Mouse (Mus musculus) lung, postnatal 0 days (tissue): ENCODE measurements around the gene Cela3a. TPM values are rescaled to one million over a fixed set of nuclear protein-coding genes. Genes with fewer than 3 reads are reported as not detected.

Experiments used
- ATAC-seq: fragments of 200-750 bp; cut with Nextera tagmentation; 2 replicates; pipeline ENCODE4 v1.8.0; 2017; ENCODE audit warnings: moderate library complexity
- DNase-seq: peaks from one replicate; pipeline ENCODE4 v3.0.0-alpha.2; 2016; ENCODE audit warnings: low spot score
- H3K27ac ChIP-seq: fragments of 300-500 bp; sonication (generic); 2 replicates; pipeline ENCODE4 v1.5.1; 2014; ENCODE audit warnings: antibody characterized with exemption, mild to moderate bottlenecking, low read length, mixed read lengths
- H3K27me3 ChIP-seq: fragments of 300-500 bp; sonication (generic); replicated peaks from 2 replicates; pipeline ENCODE4 v1.6.1; 2014; ENCODE audit warnings: low read length, mixed read lengths; ENCODE audit not compliant: insufficient read depth
- H3K36me3 ChIP-seq: fragments of 300-500 bp; sonication (generic); 2 replicates; pipeline ENCODE4 v1.6.1; 2014; ENCODE audit warnings: low read length, mixed read lengths; ENCODE audit not compliant: insufficient read depth
- H3K4me1 ChIP-seq: fragments of 300-500 bp; sonication (generic); 2 replicates; pipeline ENCODE4 v1.6.1; 2014; ENCODE audit warnings: antibody characterized with exemption, low read depth, low read length, mixed read lengths; ENCODE audit not compliant: insufficient read depth
- H3K4me2 ChIP-seq: fragments of 300-500 bp; sonication (generic); replicated peaks from 2 replicates; pipeline ENCODE4 v1.6.1; 2014; ENCODE audit warnings: low read depth, mild to moderate bottlenecking, low read length, moderate library complexity, mixed read lengths
- H3K4me3 ChIP-seq: fragments of 300-500 bp; sonication (generic); 2 replicates; pipeline ENCODE4 v1.5.1; 2014; ENCODE audit warnings: low read depth, low read length
- H3K9ac ChIP-seq: fragments of 300-500 bp; sonication (generic); replicated peaks from 2 replicates; pipeline ENCODE4 v1.6.1; 2014; ENCODE audit warnings: low read depth, mild to moderate bottlenecking
- H3K9me3 ChIP-seq: fragments of 300-500 bp; sonication (generic); 2 replicates; pipeline ENCODE4 v1.6.1; 2016; ENCODE audit warnings: low read length, mixed read lengths
- CTCF ChIP-seq: IDR thresholded peaks from 2 replicates; pipeline ENCODE4 v1.5.1; 2016; ENCODE audit warnings: antibody characterized with exemption, mild to moderate bottlenecking
- EP300 ChIP-seq: IDR thresholded peaks from 2 replicates; pipeline ENCODE4 v1.6.1; 2016; ENCODE audit warnings: antibody characterized with exemption, mild to moderate bottlenecking, control low read depth
- WGBS: fragments of 180-500 bp; shearing (Covaris S2); extraction: QIAGEN DNeasy Blood & Tissue Kit; methylation state at CpG from one replicate; pipeline ENCODE4 v1.1.7; 2014; 5-methylcytosine and 5-hydroxymethylcytosine counted together
- polyA plus RNA-seq: library from polyadenylated mRNA; unstranded; fragments of >200 nt; fragmentation: Nextera tagmentation; extraction: Ambion mirVana; gene quantifications from 2 replicates; pipeline ENCODE4 v1.2.1, GENCODE M21; 2015

The Cela3a gene
- polyA plus RNA-seq, 1 experiment from 2014 or later = not detected

GRCm38 (mm10) chr4:137393378-137394135, 16.0 kb downstream of the Cela3a start:
- H3K9me3 ChIP-seq = no peaks in the 10 kb centered on the region
- H3K9ac ChIP-seq = no peak overlapping the region
- 60% methylated on average over 9 of the region's 9 CpGs for WGBS
- H3K27ac ChIP-seq = no peak overlapping the region
- peak; percentile 48 for DNase-seq
- ATAC-seq = no peak
- no peak overlapping the region for H3K4me2 ChIP-seq
- H3K36me3 ChIP-seq = no peaks in the 10 kb centered on the region
- H3K4me3 ChIP-seq = no peak overlapping the region
- H3K27me3 ChIP-seq = no peaks in the 10 kb centered on the region
- no peak for TF ChIP-seq EP300
- no peak for TF ChIP-seq CTCF
- H3K4me1 ChIP-seq = no peaks in the 10 kb centered on the region; the same call in 1 of the 2 replicates

GRCm38 (mm10) chr4:137392874-137393273, 16.7 kb downstream of the Cela3a start:
- no peak for DNase-seq
- H3K36me3 ChIP-seq = no peaks in the 10 kb centered on the region
- TF ChIP-seq CTCF = no peak
- no peak for TF ChIP-seq EP300
- no peaks in the 10 kb centered on the region for H3K9me3 ChIP-seq
- no peaks in the 10 kb centered on the region; the same call in 1 of the 2 replicates for H3K4me1 ChIP-seq
- WGBS = 79% methylated on average over 9 of the region's 9 CpGs
- no peak overlapping the region for H3K4me3 ChIP-seq
- ATAC-seq = no peak
- no peak overlapping the region for H3K27ac ChIP-seq
- H3K27me3 ChIP-seq = no peaks in the 10 kb centered on the region
- no peak overlapping the region for H3K9ac ChIP-seq
- no peak overlapping the region for H3K4me2 ChIP-seq

GRCm38 (mm10) chr4:137391287-137391686, 18.3 kb downstream of the Cela3a start:
- Histone ChIP-seq H3K4me2 (no peak overlapping the region), H3K36me3 (no peaks in the 10 kb centered on the region), H3K27ac (no peak overlapping the region), H3K4me3 (no peak overlapping the region), H3K27me3 (no peaks in the 10 kb centered on the region), H3K4me1 (no peaks in the 10 kb centered on the region; the same call in 1 of the 2 replicates), H3K9ac (no peak overlapping the region), H3K9me3 (no peaks in the 10 kb centered on the region)
- no peak for DNase-seq
- TF ChIP-seq CTCF = peak; percentile 53
- TF ChIP-seq EP300 = no peak
- 88% methylated on average over 3 of the region's 3 CpGs for WGBS
- ATAC-seq = no peak

GRCm38 (mm10) chr4:137390196-137390595, 19.4 kb downstream of the Cela3a start:
- Histone ChIP-seq H3K4me3 (no peak overlapping the region), H3K9ac (no peak overlapping the region), H3K9me3 (no peaks in the 10 kb centered on the region), H3K4me2 (no peak overlapping the region), H3K27me3 (no peaks in the 10 kb centered on the region), H3K36me3 (no peaks in the 10 kb centered on the region), H3K27ac (no peak overlapping the region), H3K4me1 (no peaks in the 10 kb centered on the region; the same call in 1 of the 2 replicates)
- TF ChIP-seq EP300 = no peak
- no peak for TF ChIP-seq CTCF
- DNase-seq (no peak), ATAC-seq (no peak)
- WGBS = 93% methylated on average over 4 of the region's 4 CpGs

GRCm38 (mm10) chr4:137388983-137389382, 20.6 kb downstream of the Cela3a start:
- 35% methylated on average over 6 of the region's 6 CpGs for WGBS
- H3K9me3 ChIP-seq = no peaks in the 10 kb centered on the region

GRCm38 (mm10) chr4:137388059-137388794, 21.4 kb downstream of the Cela3a start:
- Histone ChIP-seq H3K27me3 (no peaks in the 10 kb centered on the region), H3K9me3 (no peaks in the 10 kb centered on the region), H3K4me1 (no peaks in the 10 kb centered on the region; the same call in 1 of the 2 replicates), H3K9ac (peak overlapping the region; percentile 79), H3K4me3 (peak overlapping the region; percentile 87), H3K4me2 (peak overlapping the region; percentile 74), H3K36me3 (no peaks in the 10 kb centered on the region), H3K27ac (peak overlapping the region; percentile 96)
- TF ChIP-seq CTCF = no peak
- TF ChIP-seq EP300 = 0 out of 2 replicates have a peak, but pooled peaks have one; percentile 46
- DNase-seq (peak; percentile 96), ATAC-seq (peak; percentile 94)
- under 1% methylated on average over 44 of the region's 46 CpGs for WGBS

More at GRCm38 (mm10) chr4:137388983-137389382, 20.6 kb downstream of the Cela3a start:
- Histone ChIP-seq H3K4me3 (peak overlapping the region; percentile 87), H3K36me3 (no peaks in the 10 kb centered on the region), H3K4me1 (no peaks in the 10 kb centered on the region; the same call in 1 of the 2 replicates), H3K9ac (no peak overlapping the region; the same call in 1 of the 2 replicates), H3K27me3 (no peaks in the 10 kb centered on the region), H3K27ac (peak overlapping the region; percentile 96), H3K4me2 (peak overlapping the region; percentile 74)
- DNase-seq (peak; percentile 70), ATAC-seq (peak; percentile 54)
- no peak; the same call in 1 of the 2 replicates for TF ChIP-seq EP300
